Mouse (Mus musculus) spleen, adult 2 months (tissue): Measurements from ENCODE around the gene Pacs1.

ENCODE experiments used
- CTCF ChIP-seq: fragments of 200-500 bp; IDR thresholded peaks from 2 replicates; pipeline ENCODE4 v1.5.1; 2011; ENCODE audit warnings: mild to moderate bottlenecking, inconsistent platforms; ENCODE audit not compliant: insufficient read depth, insufficient read length, insufficient replicate concordance; ENCODE audit errors: extremely low read depth
- POLR2A ChIP-seq: fragments of 200-500 bp; IDR thresholded peaks from 2 replicates; pipeline ENCODE4 v1.6.1; 2011; ENCODE audit warnings: low read depth, low read length, inconsistent platforms

- no peak for TF ChIP-seq POLR2A
- TF ChIP-seq CTCF, result no peak
Observed at GRCm38 (mm10) chr19:5151741-5152140, 121.2 kb downstream of the Pacs1 start.
